Mouse (Mus musculus) right cerebral cortex, adult 2 months (tissue): ENCODE results near the gene Vmn2r98.
"Not testable (repeated sequence)": the region's sequence is repeated elsewhere in the genome, so short reads cannot be mapped to it uniquely, and the experiment has no call there.

Experiments
- DNase-seq, 2 experiments: peaks; one replicate each; pipeline ENCODE4 v3.0.0; 2021 to 2022; ENCODE audit warnings: low spot score in 2 of 2

The Vmn2r98 gene

DNA sequence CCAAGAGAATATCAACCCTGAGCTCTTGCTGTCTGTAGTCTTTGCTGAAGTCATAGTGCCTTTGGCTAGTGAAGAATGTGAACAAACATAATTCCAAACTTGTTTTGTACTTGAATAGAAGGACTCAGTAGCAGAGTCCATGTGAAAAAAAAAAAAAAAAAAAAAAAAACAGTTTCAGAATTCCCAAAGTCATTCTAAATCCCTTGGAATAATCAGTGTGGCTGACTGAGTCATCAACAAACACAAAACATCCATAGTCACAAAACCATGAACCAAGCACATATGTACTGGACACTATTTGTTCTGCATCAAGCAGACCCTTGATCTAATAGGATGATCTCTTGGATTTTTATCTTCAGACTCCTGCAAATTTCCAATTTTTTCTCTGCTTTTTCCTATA, at the start of gene Vmn2r98:
Gene Vmn2r98 (plus strand): TSS at position 301 of the 400 bp plus-strand sequence.
- DNase-seq = not testable (repeated sequence)

GRCm38 (mm10) chr17:19031441-19031840, 21.8 kb upstream of the Vmn2r98 start:
- DNase-seq = not testable (repeated sequence)

DNA sequence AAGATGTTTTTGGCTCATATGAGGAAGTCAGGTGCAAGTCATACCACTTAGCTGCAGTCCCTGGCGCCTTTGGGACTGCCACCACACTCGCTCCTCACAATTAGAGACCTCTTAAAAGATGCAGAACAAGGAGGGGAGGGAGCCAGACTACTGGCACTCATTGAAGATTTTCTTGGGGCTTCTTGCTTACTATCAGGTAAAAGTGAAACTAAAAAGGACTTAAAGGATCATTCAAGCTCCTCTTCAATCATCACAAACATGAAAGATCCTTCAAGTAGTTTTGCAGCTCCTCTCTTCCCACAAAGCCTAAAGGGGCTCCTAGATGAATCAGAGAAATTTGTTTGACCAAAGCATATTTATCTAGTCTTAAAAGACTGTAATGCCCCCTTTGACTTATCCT, 21.3 kb upstream of the Vmn2r98 start:
- no peak for DNase-seq

DNA sequence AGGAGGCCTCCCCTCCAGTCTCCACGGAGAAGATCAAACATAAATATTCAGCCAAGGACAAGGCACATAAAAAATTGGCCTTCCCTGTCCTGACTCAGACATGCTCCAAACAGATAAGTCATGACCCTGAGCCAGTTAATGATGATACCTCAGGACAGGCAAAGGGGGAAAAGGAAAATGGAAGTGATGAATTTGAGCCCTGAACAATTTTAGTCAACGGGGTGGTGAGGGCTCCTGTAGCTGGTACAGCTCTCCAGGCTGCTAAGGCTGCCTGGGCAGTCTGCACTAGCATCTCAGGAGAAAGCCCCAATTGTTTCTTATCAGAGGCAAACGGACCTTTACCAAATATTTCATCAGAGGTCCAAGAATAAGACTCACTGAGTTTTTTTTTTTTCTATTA, 20.5 kb upstream of the Vmn2r98 start:
- no peak for DNase-seq
